Mouse (Mus musculus): ENCODE results near the gene Tsfm. TPM values are rescaled to one million over a fixed set of nuclear protein-coding genes. Genes with fewer than 3 reads are reported as not detected.

The Tsfm gene
- total and polyA plus RNA-seq, 2 experiments from 2014 or later, result 52.1 to 55.6 TPM

DNA sequence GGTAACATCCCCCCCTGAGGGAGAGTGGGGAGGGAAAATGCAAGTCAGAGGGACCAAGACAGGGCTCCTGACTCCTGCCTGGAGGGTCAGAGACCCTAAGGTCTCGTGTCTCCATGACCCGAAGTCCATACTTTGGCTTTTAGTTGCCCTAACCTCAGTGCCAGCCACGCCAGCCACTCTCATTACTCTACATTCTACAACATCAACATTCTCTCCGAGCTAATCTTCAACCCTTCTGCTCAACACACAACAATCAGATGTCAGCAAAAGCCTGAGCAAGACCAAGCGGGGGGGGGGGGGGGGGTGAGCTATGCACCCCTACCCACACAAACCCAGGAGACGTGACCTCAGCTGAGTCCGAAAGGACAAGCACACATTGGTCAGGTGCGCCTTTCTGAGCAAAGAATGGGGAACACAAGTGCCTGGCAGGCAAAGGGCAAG is 2.7 kb upstream of the Tsfm start:
- Histone ChIP-seq H3K4me2 (ENCODE audit: low read depth) (no peak overlapping the region), H3K4me1 (ENCODE audit: insufficient read depth) (no peaks in the 10 kb centered on the region), H3K27ac (ENCODE audit: low read depth, low read length) (no peak overlapping the region), H3K9ac (no peak overlapping the region), H3K27me3 (ENCODE audit: insufficient read depth, low read length) (no peaks in the 10 kb centered on the region), H3K9me3 (ENCODE audit: low read length) (no peaks in the 10 kb centered on the region), H3K36me3 (ENCODE audit: insufficient read depth) (peaks cover 4% of the 10 kb centered on the region), H3K4me3 (ENCODE audit: low read depth, low read length) (no peak overlapping the region)
- TF ChIP-seq CTCF (IDR thresholded peaks at IDR 0.05; ENCODE audit: low read depth), result no peak
- ATAC-seq, result no peak
- WGBS, result 90% methylated on average over 8 of the region's 8 CpGs
- no peak for DNase-seq

DNA sequence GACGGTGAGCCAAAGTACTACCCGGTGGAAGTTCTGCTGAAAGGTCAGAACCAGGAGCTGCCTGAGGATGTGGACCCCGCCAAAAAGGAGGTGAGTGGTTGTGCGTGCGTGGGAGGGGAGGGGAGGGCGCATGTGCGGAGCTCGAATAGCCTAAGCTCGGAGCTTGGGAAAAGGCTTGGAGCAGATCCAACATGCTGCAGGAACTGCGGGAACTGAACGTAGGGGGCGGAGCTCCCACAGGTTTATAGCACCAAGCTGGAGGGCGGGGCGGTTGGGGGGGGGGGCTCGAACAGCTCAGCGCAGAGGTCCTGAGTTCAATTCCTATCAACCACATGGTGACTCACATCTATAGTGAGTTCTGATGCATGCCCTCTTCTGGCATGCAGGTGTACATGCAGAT is 12.2 kb downstream of the Tsfm start:
- Histone ChIP-seq H3K27me3 (ENCODE audit: insufficient read depth, low read length) (no peaks in the 10 kb centered on the region), H3K4me1 (ENCODE audit: insufficient read depth) (no peaks in the 10 kb centered on the region), H3K9ac (no peak overlapping the region), H3K36me3 (ENCODE audit: insufficient read depth) (peaks cover 15% of the 10 kb centered on the region), H3K4me3 (ENCODE audit: low read depth, low read length) (no peak overlapping the region), H3K27ac (ENCODE audit: low read depth, low read length) (no peak overlapping the region), H3K9me3 (ENCODE audit: low read length) (no peaks in the 10 kb centered on the region), H3K4me2 (ENCODE audit: low read depth) (no peak overlapping the region)
- ATAC-seq (no peak), DNase-seq (no peak)
- WGBS, result 75% methylated on average over 16 of the region's 16 CpGs
- no peak for TF ChIP-seq CTCF (IDR thresholded peaks at IDR 0.05; ENCODE audit: low read depth)

DNA sequence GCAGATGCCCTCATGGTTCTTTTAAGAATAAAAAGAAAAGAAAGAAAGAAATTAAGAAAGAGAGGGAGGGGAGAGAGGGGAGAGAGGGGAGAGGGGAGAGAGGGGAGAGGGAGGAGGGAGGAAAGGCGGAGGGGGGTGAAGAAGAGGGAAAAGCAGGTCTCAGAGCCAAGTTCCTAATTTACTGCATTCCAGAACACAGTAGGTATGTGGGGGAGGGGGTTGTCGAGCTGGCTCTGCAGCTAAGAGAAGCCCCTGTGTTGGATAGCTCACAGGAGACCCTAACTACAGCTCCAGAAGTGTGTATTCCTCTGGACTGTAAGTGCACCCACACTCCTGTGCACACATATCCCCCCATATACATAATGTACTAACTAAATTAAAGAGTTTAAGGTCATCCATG is 13.6 kb downstream of the Tsfm start:
- WGBS, result 25% methylated on average over 2 of the region's 2 CpGs

DNA sequence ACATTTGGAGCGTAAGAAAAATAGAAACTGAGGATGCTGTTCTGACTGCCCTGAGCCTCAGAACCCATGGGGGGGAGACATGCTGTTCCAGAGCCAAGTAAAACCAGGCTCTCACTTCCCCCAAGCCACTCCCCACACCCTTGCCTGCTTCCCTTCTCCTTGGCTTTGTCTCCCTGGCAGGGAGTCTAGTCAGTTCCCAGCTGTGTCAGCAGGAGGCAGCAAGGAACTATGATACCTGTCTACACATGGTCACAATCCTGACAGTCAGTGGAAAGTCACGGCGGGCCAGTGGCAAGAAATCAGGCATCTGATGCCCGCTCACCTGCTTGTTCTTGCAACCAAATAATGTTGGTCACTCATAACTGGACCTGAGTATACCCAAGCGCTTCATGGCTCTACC is 14.2 kb downstream of the Tsfm start:
- H3K36me3 ChIP-seq (ENCODE audit: insufficient read depth), result no peaks in the 10 kb centered on the region
- no peak overlapping the region for H3K9ac ChIP-seq
- DNase-seq (no peak), ATAC-seq (no peak)
- H3K9me3 ChIP-seq (ENCODE audit: low read length), result no peaks in the 10 kb centered on the region
- no peaks in the 10 kb centered on the region for H3K4me1 ChIP-seq (ENCODE audit: insufficient read depth)
- no peak overlapping the region for H3K4me3 ChIP-seq (ENCODE audit: low read depth, low read length)
- 0 out of 2 replicates have a peak, but pooled peaks have one; percentile 30 for TF ChIP-seq CTCF (IDR thresholded peaks at IDR 0.05; ENCODE audit: low read depth)
- 64% methylated on average over 5 of the region's 5 CpGs for whole genome bisulfite sequencing
- no peak overlapping the region for H3K27ac ChIP-seq (ENCODE audit: low read depth, low read length)
- H3K4me2 ChIP-seq (ENCODE audit: low read depth), result no peak overlapping the region
- H3K27me3 ChIP-seq (ENCODE audit: insufficient read depth, low read length), result no peaks in the 10 kb centered on the region

More for the DNA sequence above, 13.6 kb downstream of the Tsfm start:
- Histone ChIP-seq H3K4me3 (ENCODE audit: low read depth, low read length) (no peak overlapping the region), H3K4me2 (ENCODE audit: low read depth) (no peak overlapping the region), H3K27ac (ENCODE audit: low read depth, low read length) (no peak overlapping the region), H3K36me3 (ENCODE audit: insufficient read depth) (peaks cover 4% of the 10 kb centered on the region; the same call in 1 of the 2 replicates), H3K9me3 (ENCODE audit: low read length) (no peaks in the 10 kb centered on the region), H3K4me1 (ENCODE audit: insufficient read depth) (no peaks in the 10 kb centered on the region), H3K27me3 (ENCODE audit: insufficient read depth, low read length) (no peaks in the 10 kb centered on the region), H3K9ac (no peak overlapping the region)
- TF ChIP-seq CTCF (IDR thresholded peaks at IDR 0.05; ENCODE audit: low read depth), result no peak
- no peak for DNase-seq
- ATAC-seq, result no peak

DNA sequence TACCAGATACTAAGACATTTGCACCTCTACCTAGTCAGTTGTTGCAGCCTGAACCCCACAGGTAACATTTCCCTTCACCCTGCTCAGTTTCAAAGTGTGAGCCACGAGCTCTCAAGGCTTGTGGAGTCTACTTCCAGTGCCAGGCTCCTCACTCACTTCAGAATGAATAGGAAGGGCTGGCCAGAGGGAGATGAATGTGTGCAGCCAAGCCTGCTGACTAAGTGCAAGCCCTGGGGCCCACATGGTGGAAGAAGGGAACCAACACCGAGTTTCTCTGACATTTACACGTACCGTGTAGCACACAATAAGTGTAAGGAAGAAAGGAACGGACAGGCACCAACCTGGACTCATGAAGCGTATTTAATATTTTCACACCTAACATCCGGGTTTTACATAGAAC is 26.8 kb downstream of the Tsfm start:
- Histone ChIP-seq H3K27ac (ENCODE audit: low read depth, low read length) (no peak overlapping the region), H3K9ac (no peak overlapping the region), H3K36me3 (ENCODE audit: insufficient read depth) (peaks cover 13% of the 10 kb centered on the region), H3K4me1 (ENCODE audit: insufficient read depth) (no peaks in the 10 kb centered on the region), H3K4me2 (ENCODE audit: low read depth) (no peak overlapping the region), H3K9me3 (ENCODE audit: low read length) (no peaks in the 10 kb centered on the region), H3K27me3 (ENCODE audit: insufficient read depth, low read length) (no peaks in the 10 kb centered on the region), H3K4me3 (ENCODE audit: low read depth, low read length) (no peak overlapping the region)
- TF ChIP-seq CTCF (IDR thresholded peaks at IDR 0.05; ENCODE audit: low read depth), result no peak
- DNase-seq (no peak), ATAC-seq (no peak)
- 68% methylated on average over 7 of the region's 7 CpGs for WGBS

DNA sequence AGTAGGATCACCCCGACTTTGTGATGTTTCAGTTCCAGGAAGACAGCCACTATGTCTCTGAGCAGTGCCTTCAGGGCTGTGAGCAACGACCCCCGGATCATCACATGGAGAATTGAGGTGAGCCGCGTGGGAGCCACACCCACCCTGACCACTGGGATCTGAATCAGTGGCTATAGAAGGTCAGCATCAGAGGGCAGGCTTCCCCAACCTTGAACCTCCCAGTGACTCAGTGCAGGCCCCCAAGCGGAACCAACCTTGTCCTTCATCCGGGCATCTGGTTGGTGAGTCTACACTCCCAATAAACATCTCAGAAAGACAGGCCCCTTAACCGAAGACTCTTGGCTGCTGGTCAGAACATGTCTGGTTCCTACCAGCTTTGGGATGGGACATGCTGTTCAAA is 27.3 kb downstream of the Tsfm start:
- 88% methylated on average over 8 of the region's 8 CpGs for WGBS
- Histone ChIP-seq H3K4me1 (ENCODE audit: insufficient read depth) (no peaks in the 10 kb centered on the region), H3K9ac (no peak overlapping the region), H3K27ac (ENCODE audit: low read depth, low read length) (no peak overlapping the region), H3K36me3 (ENCODE audit: insufficient read depth) (peaks cover 18% of the 10 kb centered on the region), H3K9me3 (ENCODE audit: low read length) (no peaks in the 10 kb centered on the region), H3K4me3 (ENCODE audit: low read depth, low read length) (no peak overlapping the region), H3K27me3 (ENCODE audit: insufficient read depth, low read length) (no peaks in the 10 kb centered on the region), H3K4me2 (ENCODE audit: low read depth) (no peak overlapping the region)
- ATAC-seq, result no peak
- TF ChIP-seq CTCF (IDR thresholded peaks at IDR 0.05; ENCODE audit: low read depth), result no peak
- DNase-seq, result no peak

DNA sequence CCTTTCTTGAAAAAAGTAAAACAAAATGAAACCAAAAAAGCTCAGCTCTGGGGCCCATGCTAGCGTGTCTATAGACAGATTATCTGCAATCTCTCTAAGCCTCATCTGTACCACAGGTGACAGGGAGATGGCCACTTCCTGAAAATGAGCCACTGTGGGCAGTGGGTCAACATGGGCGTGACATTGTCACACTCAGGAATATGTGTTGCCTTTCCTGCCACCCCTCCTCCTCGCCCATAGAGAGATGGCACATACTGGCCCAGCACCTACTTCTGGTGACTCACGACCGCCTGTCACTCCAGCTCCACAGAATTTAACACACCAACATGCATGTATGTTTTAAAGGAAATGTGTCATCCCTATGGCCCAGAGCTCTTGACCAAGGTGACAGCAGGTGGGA is 27.9 kb downstream of the Tsfm start:
- Histone ChIP-seq H3K27ac (ENCODE audit: low read depth, low read length) (no peak overlapping the region), H3K4me2 (ENCODE audit: low read depth) (no peak overlapping the region), H3K36me3 (ENCODE audit: insufficient read depth) (peaks cover 24% of the 10 kb centered on the region), H3K9me3 (ENCODE audit: low read length) (no peaks in the 10 kb centered on the region), H3K4me3 (ENCODE audit: low read depth, low read length) (no peak overlapping the region), H3K4me1 (ENCODE audit: insufficient read depth) (no peaks in the 10 kb centered on the region), H3K27me3 (ENCODE audit: insufficient read depth, low read length) (no peaks in the 10 kb centered on the region), H3K9ac (no peak overlapping the region)
- no peak for TF ChIP-seq CTCF (IDR thresholded peaks at IDR 0.05; ENCODE audit: low read depth)
- 95% methylated on average over 5 of the region's 5 CpGs for WGBS
- no peak for ATAC-seq
- DNase-seq, result no peak

DNA sequence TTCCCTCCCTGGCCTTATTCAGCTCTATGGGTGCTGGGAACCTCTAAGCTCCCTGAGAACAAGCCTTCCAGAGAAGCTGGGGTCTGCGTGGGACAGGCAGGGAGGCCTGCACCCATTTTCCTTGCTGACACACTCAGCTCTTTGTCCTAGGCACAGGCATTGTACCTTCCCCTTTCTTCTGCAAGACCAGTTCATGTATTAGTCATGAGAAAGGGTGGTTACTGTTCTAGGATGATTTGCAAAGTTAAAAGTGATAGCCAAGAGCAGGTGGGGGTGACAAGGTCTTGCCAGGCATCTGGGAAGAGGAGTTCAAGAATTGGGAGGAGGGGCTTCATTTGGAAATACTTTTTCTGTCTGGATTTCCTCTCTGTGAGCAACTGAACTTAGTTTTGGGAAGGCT is 28.6 kb downstream of the Tsfm start:
- no peak overlapping the region for H3K9ac ChIP-seq
- no peak for TF ChIP-seq CTCF (IDR thresholded peaks at IDR 0.05; ENCODE audit: low read depth)
- no peaks in the 10 kb centered on the region for H3K27me3 ChIP-seq (ENCODE audit: insufficient read depth, low read length)
- ATAC-seq (no peak), DNase-seq (no peak)
- no peak overlapping the region for H3K4me3 ChIP-seq (ENCODE audit: low read depth, low read length)
- WGBS, result 64% methylated on average over 1 of the region's 1 CpGs
- H3K36me3 ChIP-seq (ENCODE audit: insufficient read depth), result peaks cover 30% of the 10 kb centered on the region
- H3K4me1 ChIP-seq (ENCODE audit: insufficient read depth), result no peaks in the 10 kb centered on the region
- H3K27ac ChIP-seq (ENCODE audit: low read depth, low read length), result no peak overlapping the region
- no peak overlapping the region for H3K4me2 ChIP-seq (ENCODE audit: low read depth)
- H3K9me3 ChIP-seq (ENCODE audit: low read length), result no peaks in the 10 kb centered on the region
